Mouse (Mus musculus): ENCODE measurements around the gene Rcn3. TPM values are rescaled to one million over a fixed set of nuclear protein-coding genes. Genes with fewer than 3 reads are reported as not detected.

The Rcn3 gene
- polyA plus RNA-seq (2012; rRNA removed) = 20.1 and 20.6 TPM in 2 replicates
- 19.2 and 21.5 TPM in 2 replicates for polyA plus RNA-seq (2014; fragmentation: Nextera tagmentation; extraction: Ambion mirVana)

- H3K9me3 ChIP-seq (ENCODE audit: control insufficient read depth, low read length) = no peaks in the 10 kb centered on the region
- under 1% methylated on average over 16 of the region's 16 CpGs for WGBS (ENCODE audit: insufficient replicate concordance)
- peak within 1 kb of the TSS; percentile 78 for H3K4me2 ChIP-seq (ENCODE audit: low read depth)
- H3K4me1 ChIP-seq (replicated peaks; ENCODE audit: control insufficient read depth in 2 of 2, insufficient read depth in 2 of 2, low read length in 1 of 2) = peaks cover 9 to 21% of the 10 kb centered on the region in 2 experiments; a peak in 3 of 4 replicates
- peak within 1 kb of the TSS; percentile 15 for H3K9ac ChIP-seq (replicated peaks)
- H3K4me3 ChIP-seq (ENCODE audit: insufficient read depth in 1 of 2, low read depth in 2 of 2, low read length in 2 of 2) = peak within 1 kb of the TSS; percentile 45 to 59
- no peaks in the 10 kb centered on the region for H3K27me3 ChIP-seq (ENCODE audit: control insufficient read depth, insufficient read depth, low read length)
- ATAC-seq (ENCODE audit: insufficient read depth) (peak; percentile 81), DNase-seq (ENCODE audit: low read depth in 3 of 3, low spot score in 3 of 3) (peak; percentile 56 to 66 (median 60))
- TF ChIP-seq CTCF (IDR thresholded peaks at IDR 0.05; ENCODE audit: low read depth) (no peak), EP300 (IDR thresholded peaks at IDR 0.05; ENCODE audit: low read depth) (no peak)
- no peak within 1 kb of the TSS for H3K27ac ChIP-seq
- no peaks in the 10 kb centered on the region for H3K36me3 ChIP-seq (replicated peaks; ENCODE audit: control insufficient read depth, insufficient read depth, low read depth)
Observed at GRCm38 (mm10) chr7:45092048-45092447, at the start of gene Rcn3. TSS of gene Rcn3 (minus strand) at chr7:45092221.

GRCm38 (mm10) chr7:45141319-45141718, 49.3 kb upstream of the Rcn3 start:
- no peak for ATAC-seq (ENCODE audit: insufficient read depth)
- Histone ChIP-seq H3K27me3 (ENCODE audit: control insufficient read depth, insufficient read depth, low read length) (no peaks in the 10 kb centered on the region), H3K4me1 (replicated peaks; ENCODE audit: control insufficient read depth in 2 of 2, insufficient read depth in 2 of 2, low read length in 1 of 2) (peaks cover 12 to 28% of the 10 kb centered on the region in 2 experiments), H3K9me3 (ENCODE audit: control insufficient read depth, low read length) (no peaks in the 10 kb centered on the region), H3K4me3 (ENCODE audit: insufficient read depth in 1 of 2, low read depth in 2 of 2, low read length in 2 of 2) (no peak overlapping the region), H3K4me2 (ENCODE audit: low read depth) (no peak overlapping the region), H3K27ac (no peak overlapping the region), H3K36me3 (replicated peaks; ENCODE audit: control insufficient read depth, insufficient read depth, low read depth) (no peaks in the 10 kb centered on the region), H3K9ac (replicated peaks) (no peak overlapping the region)
- no peak for DNase-seq (ENCODE audit: low read depth in 3 of 3, low spot score in 3 of 3)
- TF ChIP-seq EP300 (IDR thresholded peaks at IDR 0.05; ENCODE audit: low read depth) (no peak), CTCF (IDR thresholded peaks at IDR 0.05; ENCODE audit: low read depth) (no peak)
- 77% methylated on average over 3 of the region's 3 CpGs for WGBS (ENCODE audit: insufficient replicate concordance)

- no peak for ATAC-seq (ENCODE audit: insufficient read depth)
- Histone ChIP-seq H3K4me2 (ENCODE audit: low read depth) (no peak overlapping the region), H3K27ac (no peak overlapping the region), H3K27me3 (ENCODE audit: control insufficient read depth, insufficient read depth, low read length) (no peaks in the 10 kb centered on the region), H3K9me3 (ENCODE audit: control insufficient read depth, low read length) (no peaks in the 10 kb centered on the region), H3K4me3 (ENCODE audit: insufficient read depth in 1 of 2, low read depth in 2 of 2, low read length in 2 of 2) (no peak overlapping the region), H3K9ac (replicated peaks) (no peak overlapping the region), H3K4me1 (replicated peaks; ENCODE audit: control insufficient read depth in 2 of 2, insufficient read depth in 2 of 2, low read length in 1 of 2) (peaks cover 13 to 34% of the 10 kb centered on the region in 2 experiments), H3K36me3 (replicated peaks; ENCODE audit: control insufficient read depth, insufficient read depth, low read depth) (no peaks in the 10 kb centered on the region)
- TF ChIP-seq EP300 (IDR thresholded peaks at IDR 0.05; ENCODE audit: low read depth) (no peak), CTCF (IDR thresholded peaks at IDR 0.05; ENCODE audit: low read depth) (no peak)
- 62% methylated on average over 8 of the region's 8 CpGs for WGBS (ENCODE audit: insufficient replicate concordance)
- no peak for DNase-seq (ENCODE audit: low read depth in 3 of 3, low spot score in 3 of 3)
Observed at GRCm38 (mm10) chr7:45139904-45140723, 48.1 kb upstream of the Rcn3 start.

GRCm38 (mm10) chr7:45138403-45138802, 46.4 kb upstream of the Rcn3 start:
- no peaks in the 10 kb centered on the region for H3K36me3 ChIP-seq (replicated peaks; ENCODE audit: control insufficient read depth, insufficient read depth, low read depth)
- no peaks in the 10 kb centered on the region for H3K9me3 ChIP-seq (ENCODE audit: control insufficient read depth, low read length)
- no peak for DNase-seq (ENCODE audit: low read depth in 3 of 3, low spot score in 3 of 3)
- H3K27ac ChIP-seq = no peak overlapping the region
- H3K4me1 ChIP-seq (replicated peaks; ENCODE audit: control insufficient read depth in 2 of 2, insufficient read depth in 2 of 2, low read length in 1 of 2) = peaks cover 20 to 42% of the 10 kb centered on the region in 2 experiments
- 48% methylated on average over 1 of the region's 1 CpGs for WGBS (ENCODE audit: insufficient replicate concordance)
- H3K9ac ChIP-seq (replicated peaks) = no peak overlapping the region
- ATAC-seq (ENCODE audit: insufficient read depth) = no peak
- no peak overlapping the region for H3K4me2 ChIP-seq (ENCODE audit: low read depth)
- no peak overlapping the region for H3K4me3 ChIP-seq (ENCODE audit: insufficient read depth in 1 of 2, low read depth in 2 of 2, low read length in 2 of 2)
- TF ChIP-seq CTCF (IDR thresholded peaks at IDR 0.05; ENCODE audit: low read depth) = no peak
- TF ChIP-seq EP300 (IDR thresholded peaks at IDR 0.05; ENCODE audit: low read depth) = no peak
- H3K27me3 ChIP-seq (ENCODE audit: control insufficient read depth, insufficient read depth, low read length) = no peaks in the 10 kb centered on the region
